Mouse (Mus musculus): ENCODE results near the gene Slc15a5. TPM values are rescaled to one million over a fixed set of nuclear protein-coding genes. Genes with fewer than 3 reads are reported as not detected.

The Slc15a5 gene
- polyA plus RNA-seq, 1 experiment = 0.20 TPM

DNA sequence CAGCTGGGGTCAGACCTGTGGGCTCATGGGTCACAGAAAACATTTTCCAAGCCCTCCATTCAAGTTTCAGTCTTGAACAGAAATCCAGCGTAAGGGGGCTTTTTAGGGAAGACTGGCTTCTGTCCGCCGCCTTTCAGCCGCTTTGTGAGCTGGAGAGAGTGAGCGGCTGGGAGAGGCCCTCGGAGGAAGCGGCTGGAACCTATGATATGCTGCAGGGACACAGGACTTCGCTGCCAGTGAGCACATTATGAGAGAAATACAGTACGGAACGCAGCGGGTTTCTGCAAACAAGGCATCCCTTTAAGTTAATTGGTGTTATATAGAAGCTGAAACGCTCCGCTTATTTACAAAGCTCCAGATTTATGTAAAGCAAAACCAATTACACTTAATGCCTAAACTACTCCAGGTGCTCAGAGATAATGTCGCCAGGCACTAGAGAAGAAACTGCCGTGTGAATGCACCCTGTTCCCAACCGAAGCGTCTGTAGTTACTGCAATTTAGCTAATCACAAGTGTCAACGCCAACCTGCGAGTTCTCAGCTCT lies 97.5 kb downstream of the Slc15a5 start:
- Histone ChIP-seq H3K36me3 (ENCODE audit: control insufficient read depth, insufficient read depth, low read length) (no peaks in the 10 kb centered on the region), H3K4me1 (ENCODE audit: control insufficient read depth, insufficient read depth, low read length) (no peaks in the 10 kb centered on the region), H3K27me3 (ENCODE audit: control insufficient read depth, insufficient read depth, low read length) (no peaks in the 10 kb centered on the region), H3K4me3 (ENCODE audit: control insufficient read depth, low read depth, low read length) (no peak overlapping the region), H3K27ac (ENCODE audit: control insufficient read depth, insufficient read depth, low read depth, low read length) (no peak overlapping the region)
- TF ChIP-seq CTCF (IDR thresholded peaks at IDR 0.05; ENCODE audit: control insufficient read depth, insufficient read depth, insufficient replicate concordance, low read depth, low read length) (no peak), POLR2A (IDR thresholded peaks at IDR 0.05; ENCODE audit: control insufficient read depth, low read depth, low read length) (no peak)

DNA sequence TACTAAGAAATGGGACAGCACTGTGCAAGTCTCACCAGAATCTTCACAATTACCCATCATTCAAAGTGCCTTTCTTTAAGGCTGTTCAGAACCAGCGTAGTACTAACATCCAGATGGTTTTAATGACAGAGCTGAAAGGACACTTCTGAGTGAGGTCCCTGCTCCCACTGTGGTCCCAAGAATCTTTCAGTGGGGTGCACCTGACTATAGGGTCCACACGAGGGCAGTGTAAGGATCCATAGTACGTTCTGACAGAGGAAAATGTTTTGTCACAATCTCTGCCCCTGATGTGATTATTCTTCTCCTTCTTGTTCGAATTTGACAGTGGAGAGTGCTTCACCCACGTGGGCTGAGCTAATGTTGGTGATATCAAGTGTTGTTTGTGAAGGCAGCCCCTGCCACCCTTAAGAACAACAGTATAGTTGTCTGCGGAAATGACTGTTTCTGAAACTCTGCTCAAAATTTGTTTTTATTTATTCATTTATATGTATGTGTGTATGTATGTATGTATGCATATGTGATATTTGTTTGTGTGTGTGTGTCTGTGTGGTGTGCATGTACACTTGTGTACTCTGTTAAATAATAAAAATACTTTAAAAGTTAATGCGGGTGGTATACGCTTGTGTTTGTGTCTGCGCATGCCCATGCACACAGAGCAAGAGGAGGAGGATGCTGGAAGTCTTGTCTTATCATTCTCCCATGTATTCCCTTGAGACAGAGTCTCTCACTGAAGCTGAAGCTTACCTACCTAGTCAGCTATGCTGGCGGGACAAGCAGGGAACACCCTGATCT lies 98.6 kb downstream of the Slc15a5 start:
- Histone ChIP-seq H3K27me3 (ENCODE audit: control insufficient read depth, insufficient read depth, low read length) (no peaks in the 10 kb centered on the region), H3K27ac (ENCODE audit: control insufficient read depth, insufficient read depth, low read depth, low read length) (no peak overlapping the region), H3K4me1 (ENCODE audit: control insufficient read depth, insufficient read depth, low read length) (no peaks in the 10 kb centered on the region), H3K36me3 (ENCODE audit: control insufficient read depth, insufficient read depth, low read length) (no peaks in the 10 kb centered on the region), H3K4me3 (ENCODE audit: control insufficient read depth, low read depth, low read length) (no peak overlapping the region)
- no peak for TF ChIP-seq POLR2A (IDR thresholded peaks at IDR 0.05; ENCODE audit: control insufficient read depth, low read depth, low read length)
- no peak for TF ChIP-seq CTCF (IDR thresholded peaks at IDR 0.05; ENCODE audit: control insufficient read depth, insufficient read depth, insufficient replicate concordance, low read depth, low read length)

DNA sequence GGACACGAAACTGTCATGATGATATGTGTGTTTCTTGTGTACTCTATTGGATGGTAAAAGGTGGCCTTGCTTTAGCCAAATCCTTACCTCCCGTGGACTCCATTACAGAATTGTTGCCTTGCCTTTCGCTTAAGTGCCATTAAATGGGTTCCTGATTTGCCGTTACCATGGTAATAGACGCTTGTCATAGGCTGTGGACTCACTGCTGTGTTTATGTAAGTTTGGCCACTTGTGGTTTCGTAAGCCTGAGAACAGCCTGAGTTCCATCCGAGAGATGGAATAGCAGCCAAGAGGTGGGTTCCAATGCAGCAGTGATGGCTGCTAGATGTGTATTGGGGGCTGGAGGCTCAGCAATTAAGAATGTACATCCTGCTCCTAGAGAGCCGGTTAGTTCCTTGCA lies 99.3 kb downstream of the Slc15a5 start:
- H3K27me3 ChIP-seq (ENCODE audit: control insufficient read depth, insufficient read depth, low read length) = no peaks in the 10 kb centered on the region
- TF ChIP-seq CTCF (IDR thresholded peaks at IDR 0.05; ENCODE audit: control insufficient read depth, insufficient read depth, insufficient replicate concordance, low read depth, low read length) (no peak), POLR2A (IDR thresholded peaks at IDR 0.05; ENCODE audit: control insufficient read depth, low read depth, low read length) (no peak)
- H3K4me3 ChIP-seq (ENCODE audit: control insufficient read depth, low read depth, low read length) = no peak overlapping the region

DNA sequence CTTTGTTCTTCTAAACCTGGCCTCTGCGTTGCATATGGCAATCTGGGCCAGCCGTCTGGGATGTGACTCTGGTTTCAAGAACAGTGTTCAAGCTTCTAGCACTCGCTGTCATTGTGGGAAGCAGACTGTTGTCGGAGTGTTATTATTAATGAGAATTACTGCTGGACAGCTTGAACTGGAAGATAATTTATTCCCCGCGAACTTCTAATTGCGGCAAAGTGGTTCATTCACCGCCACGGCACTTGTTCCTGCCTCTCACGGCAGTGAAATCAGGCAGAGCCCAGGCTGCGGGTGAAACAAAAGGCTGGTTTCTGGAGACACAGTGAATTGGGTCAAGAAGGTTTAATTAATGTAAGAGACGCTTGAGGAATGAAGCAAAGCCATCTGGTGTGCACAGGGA lies 99.9 kb downstream of the Slc15a5 start:
- no peaks in the 10 kb centered on the region for H3K27me3 ChIP-seq (ENCODE audit: control insufficient read depth, insufficient read depth, low read length)
- H3K4me1 ChIP-seq (ENCODE audit: control insufficient read depth, insufficient read depth, low read length) = no peaks in the 10 kb centered on the region
- no peak overlapping the region for H3K4me3 ChIP-seq (ENCODE audit: control insufficient read depth, low read depth, low read length)
- no peaks in the 10 kb centered on the region for H3K36me3 ChIP-seq (ENCODE audit: control insufficient read depth, insufficient read depth, low read length)
- no peak for TF ChIP-seq POLR2A (IDR thresholded peaks at IDR 0.05; ENCODE audit: control insufficient read depth, low read depth, low read length)
- TF ChIP-seq CTCF (IDR thresholded peaks at IDR 0.05; ENCODE audit: control insufficient read depth, insufficient read depth, insufficient replicate concordance, low read depth, low read length) = no peak
- H3K27ac ChIP-seq (ENCODE audit: control insufficient read depth, insufficient read depth, low read depth, low read length) = no peak overlapping the region

More for the DNA sequence above, 99.3 kb downstream of the Slc15a5 start:
- Histone ChIP-seq H3K4me1 (ENCODE audit: control insufficient read depth, insufficient read depth, low read length) (no peaks in the 10 kb centered on the region), H3K36me3 (ENCODE audit: control insufficient read depth, insufficient read depth, low read length) (no peaks in the 10 kb centered on the region), H3K27ac (ENCODE audit: control insufficient read depth, insufficient read depth, low read depth, low read length) (no peak overlapping the region)

DNA sequence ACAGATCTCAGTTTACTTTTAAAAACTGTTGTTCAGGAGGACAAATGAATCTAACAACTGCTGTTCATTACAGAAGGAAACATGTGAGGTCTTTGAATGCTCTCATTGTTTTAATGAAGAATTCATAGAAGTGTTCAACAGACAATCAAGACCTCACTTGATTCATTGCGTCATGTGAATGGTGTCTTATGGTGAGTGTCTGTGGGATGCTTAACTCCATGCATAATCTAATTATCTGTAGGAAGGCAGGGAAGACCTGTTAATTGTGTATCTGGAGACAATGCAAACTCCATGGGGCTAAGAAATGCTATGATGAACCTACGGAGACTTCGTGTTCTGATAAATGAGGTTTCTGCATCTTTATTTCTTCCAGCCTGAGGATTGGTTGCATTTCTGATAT lies 103.7 kb downstream of the Slc15a5 start:
- Histone ChIP-seq H3K36me3 (ENCODE audit: control insufficient read depth, insufficient read depth, low read length) (no peaks in the 10 kb centered on the region), H3K27ac (ENCODE audit: control insufficient read depth, insufficient read depth, low read depth, low read length) (no peak overlapping the region), H3K4me3 (ENCODE audit: control insufficient read depth, low read depth, low read length) (no peak overlapping the region), H3K27me3 (ENCODE audit: control insufficient read depth, insufficient read depth, low read length) (no peaks in the 10 kb centered on the region), H3K4me1 (ENCODE audit: control insufficient read depth, insufficient read depth, low read length) (no peaks in the 10 kb centered on the region)
- TF ChIP-seq CTCF (IDR thresholded peaks at IDR 0.05; ENCODE audit: control insufficient read depth, insufficient read depth, insufficient replicate concordance, low read depth, low read length) (no peak), POLR2A (IDR thresholded peaks at IDR 0.05; ENCODE audit: control insufficient read depth, low read depth, low read length) (no peak)

DNA sequence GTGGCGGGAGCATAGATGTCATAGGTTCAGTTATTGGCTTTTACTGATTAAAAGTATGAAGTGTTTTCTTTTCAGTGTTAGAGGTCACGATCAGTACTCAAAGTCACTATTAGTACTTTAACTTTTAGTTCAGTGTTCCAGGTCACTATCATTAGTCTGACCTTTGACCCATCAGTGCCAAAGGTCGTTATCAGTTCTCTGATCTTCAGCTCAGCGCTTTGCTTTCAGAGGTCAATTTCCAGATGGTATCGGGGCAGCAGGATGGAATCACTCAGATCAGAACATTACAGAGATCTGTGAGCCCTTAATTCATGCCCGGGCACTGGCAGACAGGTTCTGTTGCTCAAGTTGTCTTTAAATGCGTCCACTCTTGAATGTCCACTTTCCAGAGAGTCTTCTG lies 116.0 kb downstream of the Slc15a5 start:
- H3K4me3 ChIP-seq (ENCODE audit: control insufficient read depth, low read depth, low read length) = no peak overlapping the region
- TF ChIP-seq POLR2A (IDR thresholded peaks at IDR 0.05; ENCODE audit: control insufficient read depth, low read depth, low read length) (no peak), CTCF (IDR thresholded peaks at IDR 0.05; ENCODE audit: control insufficient read depth, insufficient read depth, insufficient replicate concordance, low read depth, low read length) (no peak)
- H3K27ac ChIP-seq (ENCODE audit: control insufficient read depth, insufficient read depth, low read depth, low read length) = no peak overlapping the region
- H3K36me3 ChIP-seq (ENCODE audit: control insufficient read depth, insufficient read depth, low read length) = no peaks in the 10 kb centered on the region
- no peaks in the 10 kb centered on the region for H3K27me3 ChIP-seq (ENCODE audit: control insufficient read depth, insufficient read depth, low read length)
- H3K4me1 ChIP-seq (ENCODE audit: control insufficient read depth, insufficient read depth, low read length) = no peaks in the 10 kb centered on the region

DNA sequence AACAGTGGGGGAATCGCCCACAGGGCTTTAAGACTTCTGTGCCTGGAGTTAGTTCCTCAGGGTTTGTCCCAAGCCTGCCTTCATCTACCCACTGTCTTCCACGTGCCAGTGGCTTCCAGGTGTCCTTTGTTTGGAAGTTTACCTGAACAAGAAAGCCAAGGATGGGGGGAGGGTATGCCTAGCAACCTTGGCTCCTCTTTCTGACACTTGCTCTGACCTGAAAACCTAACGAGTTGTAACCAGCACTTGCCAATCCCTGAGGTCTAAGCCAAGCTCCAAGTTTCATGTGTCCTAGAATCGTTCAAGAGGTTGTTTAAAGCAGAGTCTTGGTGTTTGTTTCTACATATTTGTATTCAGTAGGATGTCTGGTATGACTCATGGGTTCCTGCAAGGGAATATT lies 116.9 kb downstream of the Slc15a5 start:
- no peaks in the 10 kb centered on the region for H3K4me1 ChIP-seq (ENCODE audit: control insufficient read depth, insufficient read depth, low read length)
- H3K4me3 ChIP-seq (ENCODE audit: control insufficient read depth, low read depth, low read length) = no peak overlapping the region
- no peak overlapping the region for H3K27ac ChIP-seq (ENCODE audit: control insufficient read depth, insufficient read depth, low read depth, low read length)
- no peaks in the 10 kb centered on the region for H3K27me3 ChIP-seq (ENCODE audit: control insufficient read depth, insufficient read depth, low read length)
- H3K36me3 ChIP-seq (ENCODE audit: control insufficient read depth, insufficient read depth, low read length) = no peaks in the 10 kb centered on the region
- TF ChIP-seq POLR2A (IDR thresholded peaks at IDR 0.05; ENCODE audit: control insufficient read depth, low read depth, low read length) (no peak), CTCF (IDR thresholded peaks at IDR 0.05; ENCODE audit: control insufficient read depth, insufficient read depth, insufficient replicate concordance, low read depth, low read length) (no peak)
